Mouse (Mus musculus): ENCODE data around the gene Bbs1.

DNA sequence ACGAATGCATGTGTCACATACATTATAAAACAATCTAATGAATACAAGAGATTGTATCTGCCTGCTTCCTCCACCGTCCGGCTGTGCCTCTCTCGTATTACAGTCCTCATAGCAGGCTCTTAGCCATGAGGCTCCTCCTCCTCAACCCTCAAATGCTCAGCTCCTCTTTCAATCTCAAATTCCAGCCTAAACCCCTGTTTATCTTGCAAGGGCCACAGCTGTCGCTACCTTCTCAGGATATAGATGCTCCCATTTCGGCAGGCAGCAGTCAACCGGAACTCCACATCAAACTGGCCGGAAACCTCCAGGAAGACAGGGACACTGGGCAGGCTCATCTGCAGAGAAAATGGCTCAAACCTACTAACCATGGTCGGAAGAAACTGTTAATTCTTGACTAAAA lies 7.5 kb downstream of the Bbs1 start:
- no peak for TF ChIP-seq CTCF (IDR thresholded peaks at IDR 0.05; ENCODE audit: insufficient read depth, low read length)
- no peak for TF ChIP-seq POLR2A (IDR thresholded peaks at IDR 0.05; ENCODE audit: borderline replicate concordance, extremely low read depth, low read depth, low read length)
